Mouse (Mus musculus): ENCODE measurements at regions not wholly inside any gene's neighbourhood (a gene's known extent, or its start where the extent isn't known, plus 50 kb on each side); places are given as distances from the start of the nearest gene placed in this dataset.

DNA sequence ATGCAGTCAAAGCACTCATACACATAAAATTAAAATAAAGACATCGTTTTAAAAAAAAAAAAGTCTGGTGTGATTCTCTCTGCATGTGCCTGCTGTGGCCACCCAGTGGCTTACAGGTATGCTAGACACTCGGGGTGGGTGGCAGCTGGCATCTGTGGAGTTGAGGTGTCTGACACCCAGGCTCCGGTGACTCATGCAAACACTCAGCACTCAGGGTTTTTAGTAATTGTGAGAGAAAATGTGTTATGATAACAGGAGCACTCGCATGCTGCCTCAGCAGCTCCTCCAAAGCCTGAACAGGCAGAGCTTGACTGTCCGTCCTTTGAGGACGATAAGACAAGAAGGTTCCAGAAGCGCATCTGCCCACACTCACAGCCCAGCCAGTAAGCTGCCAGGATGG lies 159.0 kb upstream of the A430005L14Rik start:
- in situ Hi-C loops (cut with MboI; ENCODE audit: low sequenced_read_pairs in 2 of 2, unreplicated experiment in 2 of 2): no loop called here
- Histone ChIP-seq H3K4me3 (ENCODE audit: insufficient read depth in 1 of 2, low read depth in 1 of 2, low read length in 2 of 2, poor library complexity in 1 of 2, severe bottlenecking in 1 of 2) (no peak overlapping the region), H3K4me1 (ENCODE audit: control insufficient read depth in 2 of 2, insufficient read depth in 2 of 2, low read length in 2 of 2, poor library complexity in 1 of 2) (peaks cover 0 to 17% of the 10 kb centered on the region in 2 experiments; a peak in 2 of 4 replicates)

DNA sequence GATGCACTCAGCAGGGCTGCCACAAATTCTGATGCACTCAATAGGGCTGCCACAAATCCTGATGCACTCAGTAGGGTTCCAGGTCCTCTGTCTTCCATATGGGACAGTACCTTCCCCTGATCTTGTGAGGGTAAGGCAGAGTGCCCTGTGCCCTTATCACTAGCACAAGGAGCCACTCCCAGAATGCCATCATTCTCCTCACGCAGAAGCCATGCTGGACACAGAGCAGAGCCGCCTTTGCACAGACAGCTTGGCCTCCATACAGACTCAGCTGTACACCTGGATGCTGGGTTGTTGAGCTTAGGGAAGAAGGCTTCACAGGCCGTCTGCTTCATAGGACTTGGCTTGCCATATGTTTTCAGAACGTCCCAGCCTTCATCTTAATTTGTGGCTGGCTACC lies 151.3 kb upstream of the A430005L14Rik start:
- in situ Hi-C loops (cut with MboI; ENCODE audit: low sequenced_read_pairs in 2 of 2, unreplicated experiment in 2 of 2): no loop called here

More for the DNA sequence above, 159.0 kb upstream of the A430005L14Rik start:
- no peak for TF ChIP-seq ZC3H11A (IDR thresholded peaks at IDR 0.05; ENCODE audit: borderline replicate concordance, low read depth, low read length)
- no peak for TF ChIP-seq ZNF384 (IDR thresholded peaks at IDR 0.05; ENCODE audit: low read depth, low read length)
- TF ChIP-seq HCFC1 (IDR thresholded peaks at IDR 0.05; ENCODE audit: borderline replicate concordance, insufficient read depth, low read length): no peak
- no peaks in the 10 kb centered on the region for H3K36me3 ChIP-seq (ENCODE audit: control insufficient read depth, insufficient read depth, low read length, poor library complexity, severe bottlenecking)
- H3K9ac ChIP-seq (ENCODE audit: insufficient read depth, low read depth, low read length, poor library complexity, severe bottlenecking): no peak overlapping the region
- DNase-seq (ENCODE audit: low read depth, low spot score): no peak
- H3K9me3 ChIP-seq (ENCODE audit: control insufficient read depth, insufficient read depth, low read depth, low read length): no peaks in the 10 kb centered on the region
- no peak overlapping the region for H3K27ac ChIP-seq (ENCODE audit: insufficient read depth, low read depth, low read length, poor library complexity, severe bottlenecking)

DNA sequence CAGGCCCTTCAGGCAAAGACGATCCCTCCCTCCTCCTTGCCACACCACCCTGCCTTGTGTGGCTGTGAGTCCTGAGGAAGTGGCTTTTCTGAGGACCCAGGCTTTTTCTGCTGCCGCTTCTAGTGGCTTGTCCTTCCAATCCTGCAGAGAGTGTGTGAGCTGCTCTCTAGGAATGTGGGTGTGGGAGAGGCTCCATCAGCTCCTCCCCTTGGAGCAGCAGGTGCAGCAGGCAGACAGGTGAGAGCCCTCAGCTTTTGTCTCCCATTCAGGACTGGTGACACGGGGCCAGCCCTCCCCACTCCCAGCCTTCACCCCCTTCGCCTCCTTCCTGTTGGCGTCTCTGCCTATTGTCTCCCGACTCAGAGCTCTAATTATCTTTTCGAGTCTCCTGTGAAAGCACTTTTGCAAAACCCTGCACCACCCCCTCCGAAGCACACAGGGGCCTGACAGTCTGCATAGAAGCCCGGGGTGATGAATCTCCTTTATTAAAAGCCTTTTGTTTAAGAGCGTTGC lies 150.8 kb upstream of the A430005L14Rik start:
- DNase-seq (ENCODE audit: low read depth, low spot score): no peak
- H3K36me3 ChIP-seq (ENCODE audit: control insufficient read depth, insufficient read depth, low read length, poor library complexity, severe bottlenecking): no peaks in the 10 kb centered on the region
- TF ChIP-seq ZNF384 (IDR thresholded peaks at IDR 0.05; ENCODE audit: low read depth, low read length) (no peak), HCFC1 (IDR thresholded peaks at IDR 0.05; ENCODE audit: borderline replicate concordance, insufficient read depth, low read length) (no peak), ZC3H11A (IDR thresholded peaks at IDR 0.05; ENCODE audit: borderline replicate concordance, low read depth, low read length) (no peak), CHD2 (IDR thresholded peaks at IDR 0.05; ENCODE audit: low read depth, low read length) (no peak), MAFK (IDR thresholded peaks at IDR 0.05; ENCODE audit: insufficient read depth, low read depth, low read length) (no peak)
- in situ Hi-C loops (cut with MboI; ENCODE audit: low sequenced_read_pairs in 2 of 2, unreplicated experiment in 2 of 2): no loop called here
- no peaks in the 10 kb centered on the region for H3K9me3 ChIP-seq (ENCODE audit: control insufficient read depth, insufficient read depth, low read depth, low read length)
- H3K27ac ChIP-seq (ENCODE audit: insufficient read depth, low read depth, low read length, poor library complexity, severe bottlenecking): no peak overlapping the region; the same call in 1 of the 2 replicates
- 0 out of 2 replicates have a peak overlapping the region, but pooled peaks have one; percentile 10 for H3K9ac ChIP-seq (ENCODE audit: insufficient read depth, low read depth, low read length, poor library complexity, severe bottlenecking)
- no peak overlapping the region for H3K4me3 ChIP-seq (ENCODE audit: insufficient read depth in 1 of 2, low read depth in 1 of 2, low read length in 2 of 2, poor library complexity in 1 of 2, severe bottlenecking in 1 of 2)
- H3K4me1 ChIP-seq (ENCODE audit: control insufficient read depth in 2 of 2, insufficient read depth in 2 of 2, low read length in 2 of 2, poor library complexity in 1 of 2): peaks cover 2 to 23% of the 10 kb centered on the region in 2 experiments; a peak in 2 of 4 replicates

More for the DNA sequence above, 151.3 kb upstream of the A430005L14Rik start:
- Histone ChIP-seq H3K4me1 (ENCODE audit: control insufficient read depth in 2 of 2, insufficient read depth in 2 of 2, low read length in 2 of 2, poor library complexity in 1 of 2) (peaks cover 2 to 27% of the 10 kb centered on the region in 2 experiments; a peak in 2 of 4 replicates), H3K27ac (ENCODE audit: insufficient read depth, low read depth, low read length, poor library complexity, severe bottlenecking) (no peak overlapping the region), H3K36me3 (ENCODE audit: control insufficient read depth, insufficient read depth, low read length, poor library complexity, severe bottlenecking) (no peaks in the 10 kb centered on the region), H3K9me3 (ENCODE audit: control insufficient read depth, insufficient read depth, low read depth, low read length) (no peaks in the 10 kb centered on the region), H3K9ac (ENCODE audit: insufficient read depth, low read depth, low read length, poor library complexity, severe bottlenecking) (0 out of 2 replicates have a peak overlapping the region, but pooled peaks have one; percentile 10), H3K4me3 (ENCODE audit: insufficient read depth in 1 of 2, low read depth in 1 of 2, low read length in 2 of 2, poor library complexity in 1 of 2, severe bottlenecking in 1 of 2) (no peak overlapping the region)
- no peak for DNase-seq (ENCODE audit: low read depth, low spot score)
- TF ChIP-seq MAFK (IDR thresholded peaks at IDR 0.05; ENCODE audit: insufficient read depth, low read depth, low read length): no peak
- TF ChIP-seq HCFC1 (IDR thresholded peaks at IDR 0.05; ENCODE audit: borderline replicate concordance, insufficient read depth, low read length): no peak
- no peak for TF ChIP-seq ZNF384 (IDR thresholded peaks at IDR 0.05; ENCODE audit: low read depth, low read length)
- no peak for TF ChIP-seq CHD2 (IDR thresholded peaks at IDR 0.05; ENCODE audit: low read depth, low read length)
- TF ChIP-seq ZC3H11A (IDR thresholded peaks at IDR 0.05; ENCODE audit: borderline replicate concordance, low read depth, low read length): no peak

DNA sequence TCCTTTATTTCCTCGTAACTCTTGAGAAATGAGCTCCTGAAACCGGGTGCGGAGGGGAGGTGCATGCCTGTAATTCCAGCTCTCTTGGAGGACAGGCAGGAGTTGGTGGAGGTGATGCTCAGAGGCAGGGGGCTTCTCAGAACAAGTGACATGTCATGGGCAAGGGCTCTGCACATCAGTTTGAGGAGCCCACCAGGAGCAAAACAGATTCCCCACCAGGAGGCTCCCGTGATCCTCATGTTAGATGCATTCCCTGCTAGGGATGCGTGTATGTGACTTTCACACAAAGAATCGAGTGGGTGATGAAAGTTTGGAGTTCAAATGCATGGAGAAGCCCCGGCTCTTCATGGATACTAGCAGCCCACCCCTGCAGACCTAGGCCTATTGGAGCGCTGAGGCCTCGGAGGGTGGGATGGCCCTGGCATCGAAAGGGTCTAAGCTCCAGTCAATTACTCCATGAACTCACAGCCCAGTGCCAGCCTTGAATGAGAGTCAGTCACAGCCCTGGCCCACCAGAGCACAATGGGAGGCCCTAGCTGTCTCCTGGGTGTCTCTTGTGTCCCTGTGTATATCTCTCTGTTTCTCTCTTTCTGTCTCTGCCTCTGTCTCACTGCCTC lies 150.1 kb upstream of the A430005L14Rik start:
- no peak for DNase-seq (ENCODE audit: low read depth, low spot score)
- peaks cover 2 to 20% of the 10 kb centered on the region in 2 experiments; a peak in 2 of 4 replicates for H3K4me1 ChIP-seq (ENCODE audit: control insufficient read depth in 2 of 2, insufficient read depth in 2 of 2, low read length in 2 of 2, poor library complexity in 1 of 2)
- no peak overlapping the region for H3K27ac ChIP-seq (ENCODE audit: insufficient read depth, low read depth, low read length, poor library complexity, severe bottlenecking)
- H3K9me3 ChIP-seq (ENCODE audit: control insufficient read depth, insufficient read depth, low read depth, low read length): no peaks in the 10 kb centered on the region
- H3K36me3 ChIP-seq (ENCODE audit: control insufficient read depth, insufficient read depth, low read length, poor library complexity, severe bottlenecking): no peaks in the 10 kb centered on the region
- TF ChIP-seq HCFC1 (IDR thresholded peaks at IDR 0.05; ENCODE audit: borderline replicate concordance, insufficient read depth, low read length) (no peak), CHD2 (IDR thresholded peaks at IDR 0.05; ENCODE audit: low read depth, low read length) (no peak), ZC3H11A (IDR thresholded peaks at IDR 0.05; ENCODE audit: borderline replicate concordance, low read depth, low read length) (no peak), ZNF384 (IDR thresholded peaks at IDR 0.05; ENCODE audit: low read depth, low read length) (no peak), MAFK (IDR thresholded peaks at IDR 0.05; ENCODE audit: insufficient read depth, low read depth, low read length) (no peak)
- in situ Hi-C loops (cut with MboI; ENCODE audit: low sequenced_read_pairs in 2 of 2, unreplicated experiment in 2 of 2): no loop called here
- no peak overlapping the region for H3K4me3 ChIP-seq (ENCODE audit: insufficient read depth in 1 of 2, low read depth in 1 of 2, low read length in 2 of 2, poor library complexity in 1 of 2, severe bottlenecking in 1 of 2)
- no peak overlapping the region for H3K9ac ChIP-seq (ENCODE audit: insufficient read depth, low read depth, low read length, poor library complexity, severe bottlenecking)
